Mouse (Mus musculus) embryo, embryonic 11 days (tissue): ENCODE measurements around the gene Bach2.

Experiments
- DNase-seq: peaks from one replicate; pipeline ENCODE4 v3.0.0-alpha.2; 2015

Bach2 gene

GRCm38 (mm10) chr4:32586596-32586995 lies 348.0 kb downstream of the Bach2 start:
- peak; percentile 69 for DNase-seq

GRCm38 (mm10) chr4:32587543-32587942 lies 348.9 kb downstream of the Bach2 start:
- no peak for DNase-seq

GRCm38 (mm10) chr4:32588237-32588636 lies 349.6 kb downstream of the Bach2 start:
- DNase-seq: no peak

- peak; percentile 78 for DNase-seq
These were observed 362.5 kb downstream of the Bach2 start for GRCm38 (mm10) chr4:32601135-32601534.

- no peak for DNase-seq
These were observed 364.1 kb downstream of the Bach2 start, which contains the start of gene Gja10 for GRCm38 (mm10) chr4:32602660-32603059. Gene Gja10, minus strand, starts transcription at chr4:32602760.

GRCm38 (mm10) chr4:32615034-32615881 lies 376.7 kb downstream of the Bach2 start, which contains the start of gene Casp8ap2:
Gene Casp8ap2, plus strand, starts transcription at chr4:32615451.
- DNase-seq: peak; percentile 99

- no peak for DNase-seq
These were observed 383.0 kb downstream of the Bach2 start for GRCm38 (mm10) chr4:32621637-32622036.
